Mouse (Mus musculus): ENCODE results near the gene Tgfbr2.

DNA sequence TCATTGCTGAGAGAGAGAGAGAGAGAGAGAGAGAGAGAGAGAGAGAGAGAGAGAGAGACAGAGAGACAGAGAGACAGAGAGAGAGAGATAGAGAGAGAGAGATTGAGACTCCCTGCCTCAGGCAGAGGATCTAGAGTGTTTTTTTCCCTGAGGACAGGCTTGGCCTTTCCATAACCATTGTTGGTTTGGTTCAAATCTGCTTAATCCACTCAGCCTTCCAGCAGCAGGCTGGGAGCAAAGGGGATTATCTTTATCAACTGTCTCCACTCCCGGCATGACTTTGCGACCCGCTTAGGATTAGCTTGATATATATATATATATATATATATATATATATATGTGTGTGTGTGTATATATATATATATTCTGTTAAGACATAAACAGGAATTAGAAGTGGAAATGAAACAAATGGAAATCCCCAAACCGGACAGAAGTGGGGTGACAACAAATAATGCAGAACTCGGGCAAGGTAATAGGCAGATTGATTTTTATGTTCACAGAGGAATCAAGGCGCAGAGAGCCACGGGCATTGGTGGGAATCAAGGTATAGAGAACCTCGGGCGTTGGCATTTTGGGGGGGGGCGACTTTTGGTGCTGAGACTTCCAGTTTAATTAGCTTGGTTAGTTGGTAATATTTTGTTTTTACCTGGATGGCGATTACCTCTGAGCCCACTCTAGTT is 22.5 kb upstream of the Tgfbr2 start:
- TF ChIP-seq CTCF (IDR thresholded peaks at IDR 0.05; ENCODE audit: borderline replicate concordance, insufficient read depth, low read length) = no peak
- TF ChIP-seq POLR2A (IDR thresholded peaks at IDR 0.05; ENCODE audit: low read depth, low read length) = no peak

Data from embryonic fibroblast, embryonic 13.5 days (primary cell).